Mouse (Mus musculus) liver, postnatal 0 days (tissue): Measurements from ENCODE around the gene Commd6.

Source experiments
- CTCF ChIP-seq: sonication (generic); IDR thresholded peaks from 2 replicates; pipeline ENCODE4 v1.5.1; 2016; ENCODE audit warnings: antibody characterized with exemption, low read depth
- EP300 ChIP-seq: IDR thresholded peaks from 2 replicates; pipeline ENCODE4 v1.6.1; 2016; ENCODE audit warnings: antibody characterized with exemption, low read depth, mild to moderate bottlenecking

DNA sequence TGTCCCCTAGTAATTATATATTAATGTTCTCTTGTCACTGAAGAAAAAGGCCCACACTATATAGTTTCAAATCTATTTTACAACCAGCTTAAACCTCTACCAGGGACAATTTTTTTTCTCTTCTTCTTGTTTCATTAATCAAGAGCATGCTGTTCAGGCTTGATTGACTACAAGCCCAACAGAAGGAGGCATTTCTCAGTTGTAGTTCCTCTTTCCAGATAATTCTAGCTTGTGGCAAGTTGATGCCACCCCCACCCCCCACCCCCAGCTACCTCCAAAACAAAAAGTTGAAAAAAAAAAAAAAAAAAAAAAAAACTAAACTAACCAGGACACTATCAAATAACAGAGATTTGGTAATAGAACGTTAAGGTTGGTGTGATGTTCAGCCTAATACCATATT lies 31.7 kb upstream of the Commd6 start:
- no peak for TF ChIP-seq CTCF
- TF ChIP-seq EP300, result no peak
